Mouse (Mus musculus): ENCODE data around the gene Fkbp15. TPM values are rescaled to one million over a fixed set of nuclear protein-coding genes. Genes with fewer than 3 reads are reported as not detected.
"Not testable (repeated sequence)": the region's sequence is repeated elsewhere in the genome, so short reads cannot be mapped to it uniquely, and the experiment has no call there.

Fkbp15 gene
- polyA plus RNA-seq, 1 experiment from 2014 or later, result 14.1 TPM

DNA sequence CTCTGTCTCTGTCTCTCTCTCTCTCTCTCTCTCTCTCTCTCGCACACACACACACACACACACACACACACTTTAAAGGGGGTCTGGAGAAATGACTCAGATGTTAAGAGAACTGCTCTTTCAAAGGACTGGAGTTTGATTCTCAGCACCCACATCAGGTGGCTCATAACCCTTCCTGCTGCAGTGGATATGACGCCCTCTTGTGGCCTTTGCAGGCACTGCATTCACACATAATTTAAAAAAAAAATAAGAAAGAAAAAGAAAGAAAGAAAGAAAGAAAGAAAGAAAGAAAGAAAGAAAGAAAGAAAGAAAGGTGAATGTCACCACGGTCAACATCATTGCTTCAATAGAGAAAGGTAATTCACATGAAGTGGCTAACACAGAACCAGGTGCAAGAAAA lies 83.1 kb downstream of the Fkbp15 start:
- Histone ChIP-seq H3K4me1 (replicated peaks) (peaks cover 11% of the 10 kb centered on the region; the same call in 1 of the 2 replicates), H3K36me3 (replicated peaks) (no peaks in the 10 kb centered on the region), H3K27me3 (no peaks in the 10 kb centered on the region), H3K9me3 (replicated peaks) (no peaks in the 10 kb centered on the region), H3K4me2 (no peak overlapping the region), H3K9ac (no peak overlapping the region), H3K27ac (replicated peaks) (no peak overlapping the region), H3K4me3 (replicated peaks) (no peak overlapping the region)
- WGBS (ENCODE audit: insufficient replicate concordance), result 52% methylated on average over 3 of the region's 3 CpGs
- ATAC-seq (ENCODE audit: insufficient read depth), result no peak

DNA sequence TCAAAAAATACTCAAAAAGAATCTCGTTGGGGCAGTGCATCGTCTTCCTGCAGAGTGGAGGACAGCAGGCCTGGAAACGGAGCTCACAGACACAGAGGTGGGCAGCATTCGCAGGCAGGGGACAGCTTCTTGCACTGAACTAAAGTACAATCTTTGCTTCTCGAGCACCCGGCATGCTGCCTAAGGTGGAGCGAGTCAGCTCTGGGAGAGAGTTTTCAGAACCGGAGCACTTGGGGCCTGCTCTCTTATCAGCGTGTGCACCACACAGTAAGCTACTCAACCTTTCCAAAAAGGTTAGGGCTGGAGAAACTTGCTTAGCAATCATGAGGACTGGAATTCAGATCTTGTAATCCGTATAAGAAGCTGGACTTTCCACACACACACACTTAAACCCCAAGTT lies 83.7 kb downstream of the Fkbp15 start:
- whole genome bisulfite sequencing (ENCODE audit: insufficient replicate concordance), result 68% methylated on average over 10 of the region's 10 CpGs
- no peak overlapping the region for H3K27ac ChIP-seq (replicated peaks)
- no peak overlapping the region for H3K4me3 ChIP-seq (replicated peaks)
- no peak overlapping the region for H3K9ac ChIP-seq
- H3K4me2 ChIP-seq, result no peak overlapping the region
- H3K27me3 ChIP-seq, result no peaks in the 10 kb centered on the region
- no peaks in the 10 kb centered on the region for H3K36me3 ChIP-seq (replicated peaks)
- H3K4me1 ChIP-seq (replicated peaks), result peaks cover 11% of the 10 kb centered on the region; the same call in 1 of the 2 replicates
- no peaks in the 10 kb centered on the region for H3K9me3 ChIP-seq (replicated peaks)
- ATAC-seq (ENCODE audit: insufficient read depth), result no peak

DNA sequence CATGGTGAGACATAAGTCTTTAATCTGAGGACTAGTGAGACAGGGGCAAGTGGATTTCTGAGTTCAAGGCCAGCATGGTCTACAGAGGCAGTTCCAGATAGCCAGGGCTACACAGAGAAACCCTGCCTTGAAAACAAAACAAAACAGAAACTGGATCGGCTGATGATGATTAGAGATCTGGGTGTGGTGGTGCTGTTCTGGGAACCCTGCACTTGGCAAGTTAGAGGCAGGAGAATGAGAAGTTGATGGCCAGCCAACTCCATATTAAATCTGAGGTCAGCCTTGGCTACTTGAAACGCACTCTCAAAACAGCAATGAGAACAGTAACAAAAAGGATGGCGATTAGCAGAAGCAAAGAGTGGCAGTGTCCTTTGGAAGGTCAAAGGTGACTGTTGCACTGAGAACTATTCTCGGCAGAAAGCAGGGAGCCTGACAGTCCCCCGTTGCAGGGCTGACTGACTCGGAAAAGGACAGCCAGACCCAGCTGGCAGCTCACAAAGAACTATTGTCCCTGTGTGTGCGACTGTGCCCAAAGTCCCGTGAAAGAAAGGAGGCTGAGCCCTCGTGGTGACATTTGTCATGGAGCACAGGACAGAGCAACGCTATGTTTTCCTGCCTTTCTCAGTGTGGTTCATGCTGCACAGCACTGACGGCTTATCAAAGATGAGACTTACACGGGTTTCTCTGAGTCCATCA lies 85.4 kb downstream of the Fkbp15 start:
- Histone ChIP-seq H3K36me3 (replicated peaks) (no peaks in the 10 kb centered on the region), H3K9ac (no peak overlapping the region), H3K4me2 (peak overlapping the region; percentile 6; the same call in 1 of the 2 replicates), H3K27me3 (no peaks in the 10 kb centered on the region), H3K9me3 (replicated peaks) (no peaks in the 10 kb centered on the region), H3K27ac (replicated peaks) (no peak overlapping the region), H3K4me3 (replicated peaks) (no peak overlapping the region), H3K4me1 (replicated peaks) (peaks cover 11% of the 10 kb centered on the region; the same call in 1 of the 2 replicates)
- ATAC-seq (ENCODE audit: insufficient read depth), result no peak
- 32% methylated on average over 12 of the region's 12 CpGs for WGBS (ENCODE audit: insufficient replicate concordance)

DNA sequence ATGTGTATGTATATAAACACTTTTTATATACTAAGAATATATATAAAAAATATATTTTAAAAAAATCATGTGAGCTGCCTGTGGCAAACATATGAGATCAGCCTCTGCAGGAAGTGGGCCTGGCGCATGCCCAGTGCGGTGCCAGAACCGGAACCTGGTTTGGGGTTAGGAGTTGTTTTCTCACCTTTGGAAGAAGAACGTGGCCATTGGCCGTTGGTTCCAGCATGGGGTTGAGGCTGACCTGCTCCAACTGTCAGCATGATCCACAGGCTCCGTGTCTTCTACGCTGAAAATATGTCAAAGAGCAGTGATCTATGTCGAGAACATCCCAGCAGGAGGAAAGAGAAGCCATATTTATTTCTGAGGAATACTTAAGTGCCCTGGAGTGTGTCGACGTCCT lies 86.4 kb downstream of the Fkbp15 start:
- Histone ChIP-seq H3K4me1 (replicated peaks) (peaks cover 11% of the 10 kb centered on the region; the same call in 1 of the 2 replicates), H3K9me3 (replicated peaks) (no peaks in the 10 kb centered on the region), H3K27me3 (no peaks in the 10 kb centered on the region), H3K4me3 (replicated peaks) (no peak overlapping the region), H3K4me2 (no peak overlapping the region), H3K9ac (no peak overlapping the region), H3K27ac (replicated peaks) (no peak overlapping the region), H3K36me3 (replicated peaks) (no peaks in the 10 kb centered on the region)
- no peak for ATAC-seq (ENCODE audit: insufficient read depth)
- WGBS (ENCODE audit: insufficient replicate concordance), result 74% methylated on average over 10 of the region's 10 CpGs

DNA sequence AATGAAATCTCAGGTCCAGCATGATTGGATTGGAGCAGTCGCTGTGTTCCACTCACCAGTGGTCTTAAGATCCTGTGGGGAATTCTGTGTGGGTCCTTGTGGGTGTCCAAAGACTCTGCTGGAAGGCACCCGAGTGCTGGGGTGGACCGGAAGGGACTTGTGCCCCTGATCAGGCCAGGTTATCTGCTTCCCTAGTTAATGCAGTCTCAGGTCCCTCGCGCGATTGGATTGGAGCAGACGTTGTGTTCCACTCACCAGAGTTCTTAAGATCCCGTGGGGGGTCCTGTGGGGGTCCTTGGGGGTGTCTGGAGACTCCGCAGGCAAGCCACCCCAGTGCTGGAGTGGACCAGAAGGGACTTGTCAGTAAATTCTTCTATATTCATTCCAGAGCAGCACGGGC lies 87.7 kb downstream of the Fkbp15 start:
- peaks cover 11% of the 10 kb centered on the region; the same call in 1 of the 2 replicates for H3K4me1 ChIP-seq (replicated peaks)
- no peak overlapping the region for H3K4me2 ChIP-seq
- no peak overlapping the region for H3K9ac ChIP-seq
- H3K27me3 ChIP-seq, result no peaks in the 10 kb centered on the region
- H3K27ac ChIP-seq (replicated peaks), result no peak overlapping the region
- H3K36me3 ChIP-seq (replicated peaks), result no peaks in the 10 kb centered on the region
- WGBS (ENCODE audit: insufficient replicate concordance), result 76% methylated on average over 10 of the region's 10 CpGs
- no peaks in the 10 kb centered on the region for H3K9me3 ChIP-seq (replicated peaks)
- no peak overlapping the region for H3K4me3 ChIP-seq (replicated peaks)
- ATAC-seq (ENCODE audit: insufficient read depth), result no peak

DNA sequence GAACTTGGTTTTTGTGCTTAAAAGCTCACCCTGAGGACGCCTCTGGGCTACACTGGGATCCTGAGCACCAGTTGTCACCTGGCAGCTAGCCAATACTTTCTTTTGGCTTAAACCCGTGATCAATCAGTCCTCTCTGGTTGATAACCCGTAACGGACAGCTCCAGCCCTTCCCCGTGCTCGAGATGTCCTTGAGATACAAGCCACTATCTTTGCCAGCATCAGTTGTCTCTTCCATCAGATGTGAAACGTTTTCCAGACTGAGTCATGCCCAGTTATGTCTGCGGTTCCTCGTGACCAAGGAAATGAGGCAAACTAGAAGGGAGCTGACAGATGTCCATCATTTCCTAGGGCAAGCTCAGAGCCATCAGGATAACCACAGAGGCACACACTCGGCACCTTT lies 93.2 kb downstream of the Fkbp15 start:
- no peak for ATAC-seq (ENCODE audit: insufficient read depth)
- Histone ChIP-seq H3K9me3 (replicated peaks) (no peaks in the 10 kb centered on the region), H3K9ac (no peak overlapping the region), H3K27ac (replicated peaks) (no peak overlapping the region), H3K4me2 (no peak overlapping the region), H3K27me3 (no peaks in the 10 kb centered on the region), H3K36me3 (replicated peaks) (no peaks in the 10 kb centered on the region), H3K4me1 (replicated peaks) (no peaks in the 10 kb centered on the region), H3K4me3 (replicated peaks) (no peak overlapping the region)
- WGBS (ENCODE audit: insufficient replicate concordance), result 53% methylated on average over 10 of the region's 10 CpGs

DNA sequence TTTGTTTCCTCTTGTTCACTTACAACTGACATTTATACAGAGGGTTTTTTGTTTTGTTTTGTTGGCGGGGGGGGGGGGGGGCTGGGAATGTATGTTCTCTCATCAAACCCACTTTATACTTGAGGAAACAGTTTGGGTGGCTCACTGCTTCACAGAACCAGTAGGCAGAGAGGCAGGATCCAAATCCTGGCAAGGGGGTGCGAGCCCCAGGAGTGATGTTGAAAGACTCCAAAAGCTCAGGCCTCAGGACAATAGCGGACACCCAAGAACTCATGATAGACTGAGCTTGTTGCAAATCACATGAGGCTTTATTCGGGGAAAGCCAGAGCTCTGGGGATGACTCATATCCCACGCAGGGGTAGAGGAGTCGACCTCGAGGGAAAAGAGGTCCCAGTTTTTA lies 94.3 kb downstream of the Fkbp15 start:
- WGBS (ENCODE audit: insufficient replicate concordance), result 35% methylated on average over 7 of the region's 7 CpGs
- H3K4me2 ChIP-seq; H3K36me3 ChIP-seq (replicated peaks); H3K4me3 ChIP-seq (replicated peaks); H3K27ac ChIP-seq (replicated peaks); H3K27me3 ChIP-seq; H3K4me1 ChIP-seq (replicated peaks); H3K9me3 ChIP-seq (replicated peaks); H3K9ac ChIP-seq; ATAC-seq (ENCODE audit: insufficient read depth): not testable (repeated sequence)

DNA sequence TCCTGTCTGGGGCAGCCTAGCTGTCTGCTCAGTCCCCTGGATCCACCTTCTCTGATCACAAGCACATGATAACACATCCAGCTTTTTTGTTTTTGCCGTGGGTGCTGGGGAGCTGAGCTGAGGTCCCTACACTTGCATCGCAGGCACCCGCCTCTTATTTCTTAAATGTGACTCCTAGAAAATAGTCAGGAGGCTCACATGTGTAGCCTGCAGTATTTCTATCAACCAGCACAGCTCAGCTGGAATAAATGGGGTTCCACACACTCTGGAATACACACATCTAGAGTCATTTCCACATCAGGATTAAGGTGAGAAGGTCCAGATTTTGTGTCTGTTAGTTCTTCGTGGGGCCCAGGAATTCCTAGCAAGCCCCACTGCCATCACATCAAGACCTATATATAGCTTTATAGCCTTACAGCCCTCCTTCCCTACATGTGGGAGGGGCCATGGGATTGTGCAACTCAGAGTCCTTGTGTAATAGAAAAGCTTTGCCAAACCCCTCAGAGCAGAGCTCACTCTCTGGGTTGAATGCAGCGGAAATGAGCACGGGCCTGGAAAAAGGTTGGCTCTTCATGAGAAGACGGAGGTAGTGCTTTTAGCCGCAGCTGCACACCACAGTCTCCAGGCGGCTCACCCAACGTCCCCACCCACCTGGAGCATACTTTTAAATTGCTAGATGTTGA lies 95.1 kb downstream of the Fkbp15 start:
- no peak for ATAC-seq (ENCODE audit: insufficient read depth)
- no peaks in the 10 kb centered on the region for H3K4me1 ChIP-seq (replicated peaks)

DNA sequence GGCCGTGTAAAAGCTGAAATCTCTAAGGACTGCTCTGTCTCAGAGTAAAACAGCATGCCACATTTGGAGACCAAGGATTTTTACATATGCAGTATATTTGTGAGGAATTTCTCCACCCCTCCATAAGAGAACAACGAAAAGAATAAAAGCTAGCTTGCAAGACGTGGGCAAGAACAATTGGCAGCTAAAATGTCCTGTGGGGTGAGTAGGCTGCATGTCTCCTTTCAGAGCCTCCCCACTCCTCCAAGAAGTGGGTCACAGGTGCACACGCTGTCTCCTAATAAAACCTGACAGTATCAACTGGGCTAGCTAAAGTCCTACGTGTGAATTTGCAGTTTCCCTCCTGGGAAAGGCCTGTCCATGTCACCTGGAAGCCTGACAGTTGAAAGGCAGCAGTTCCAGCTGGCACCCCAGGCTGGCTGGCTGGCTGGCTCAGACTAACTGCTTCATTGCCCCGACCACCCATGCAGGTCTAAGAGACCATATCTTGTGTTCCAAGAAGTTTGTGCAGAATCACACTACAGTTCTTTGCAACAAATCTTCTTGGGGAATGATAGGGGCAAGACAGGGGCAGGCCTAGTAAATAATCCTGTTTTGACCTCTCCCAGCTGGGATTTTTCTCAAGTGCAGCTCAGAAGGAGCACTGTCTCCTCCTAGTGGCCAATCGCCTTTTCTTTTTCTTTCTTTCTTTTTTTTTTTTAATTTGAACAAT lies 97.1 kb downstream of the Fkbp15 start:
- no peaks in the 10 kb centered on the region for H3K4me1 ChIP-seq (replicated peaks)
- no peaks in the 10 kb centered on the region for H3K27me3 ChIP-seq
- ATAC-seq (ENCODE audit: insufficient read depth), result no peak
- no peaks in the 10 kb centered on the region for H3K36me3 ChIP-seq (replicated peaks)
- H3K27ac ChIP-seq (replicated peaks), result no peak overlapping the region
- no peaks in the 10 kb centered on the region for H3K9me3 ChIP-seq (replicated peaks)
- H3K9ac ChIP-seq, result no peak overlapping the region
- H3K4me2 ChIP-seq, result no peak overlapping the region
- WGBS (ENCODE audit: insufficient replicate concordance), result 31% methylated on average over 7 of the region's 7 CpGs
- no peak overlapping the region for H3K4me3 ChIP-seq (replicated peaks)

More for the DNA sequence above, 95.1 kb downstream of the Fkbp15 start:
- Histone ChIP-seq H3K4me3 (replicated peaks) (no peak overlapping the region), H3K27me3 (no peaks in the 10 kb centered on the region), H3K9me3 (replicated peaks) (no peaks in the 10 kb centered on the region), H3K27ac (replicated peaks) (no peak overlapping the region), H3K36me3 (replicated peaks) (no peaks in the 10 kb centered on the region), H3K4me2 (no peak overlapping the region), H3K9ac (no peak overlapping the region)
- WGBS (ENCODE audit: insufficient replicate concordance), result 44% methylated on average over 10 of the region's 10 CpGs

DNA sequence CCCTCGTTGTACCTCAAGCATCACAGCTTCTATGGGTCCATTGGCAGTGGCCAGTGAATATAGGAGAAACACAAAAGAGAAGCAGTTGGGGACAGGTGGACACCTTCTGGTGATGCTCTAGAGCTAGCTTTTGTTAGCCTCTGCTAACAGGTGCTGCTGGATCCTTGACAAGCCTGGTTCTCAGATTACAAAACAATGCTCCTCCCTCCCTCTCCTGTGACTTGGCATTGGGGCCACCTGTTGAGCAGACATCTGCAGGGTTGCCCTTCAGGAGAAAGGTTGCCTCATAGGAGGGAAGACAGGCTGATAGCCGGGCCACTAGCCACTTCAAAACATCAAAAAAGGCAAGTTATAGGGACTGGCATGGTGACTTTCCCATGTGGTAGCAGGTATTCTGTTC lies 98.1 kb downstream of the Fkbp15 start, which contains the start of gene Slc31a2:
TSS of gene Slc31a2 (plus strand) at position 287 of the 400 bp plus-strand sequence.
- 34% methylated on average over 2 of the region's 2 CpGs for WGBS (ENCODE audit: insufficient replicate concordance)
- no peak for ATAC-seq (ENCODE audit: insufficient read depth)
- Histone ChIP-seq H3K27me3 (no peaks in the 10 kb centered on the region), H3K4me3 (replicated peaks) (no peak within 1 kb of the TSS), H3K4me1 (replicated peaks) (no peaks in the 10 kb centered on the region), H3K36me3 (replicated peaks) (no peaks in the 10 kb centered on the region), H3K4me2 (no peak within 1 kb of the TSS), H3K27ac (replicated peaks) (no peak within 1 kb of the TSS), H3K9ac (no peak within 1 kb of the TSS), H3K9me3 (replicated peaks) (no peaks in the 10 kb centered on the region)

DNA sequence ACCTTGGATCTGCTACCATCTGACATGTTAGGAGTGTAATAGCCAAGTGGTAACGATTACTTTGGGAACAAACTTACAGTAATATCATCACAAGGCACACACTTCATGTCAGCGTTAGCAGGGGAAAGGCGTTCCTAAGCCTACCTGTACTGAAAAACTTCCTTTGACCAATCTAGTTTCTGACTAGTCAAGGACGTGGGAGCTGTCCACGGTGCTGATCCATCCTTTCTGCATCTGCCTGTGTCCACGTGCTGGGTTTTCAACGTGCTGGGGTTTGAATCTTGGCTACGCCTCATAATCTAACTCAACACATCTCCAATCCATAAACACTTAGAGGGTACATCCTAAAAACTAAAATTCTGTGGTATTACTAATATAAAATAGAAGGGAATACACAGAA lies 103.4 kb downstream of the Fkbp15 start:
- 18% methylated on average over 8 of the region's 8 CpGs for WGBS (ENCODE audit: insufficient replicate concordance)
- Histone ChIP-seq H3K4me2 (no peak overlapping the region), H3K4me1 (replicated peaks) (no peaks in the 10 kb centered on the region), H3K27ac (replicated peaks) (no peak overlapping the region), H3K9me3 (replicated peaks) (no peaks in the 10 kb centered on the region), H3K4me3 (replicated peaks) (no peak overlapping the region), H3K9ac (no peak overlapping the region), H3K36me3 (replicated peaks) (no peaks in the 10 kb centered on the region), H3K27me3 (no peaks in the 10 kb centered on the region)
- ATAC-seq (ENCODE audit: insufficient read depth), result no peak
